Mouse (Mus musculus) R1 (cell line): Measurements from ENCODE around the gene Lbhd1.
A peak's percentile ranks its signal among the peaks of the same experiment; 100 is the strongest.
"Not testable (repeated sequence)": the region's sequence is repeated elsewhere in the genome, so short reads cannot be mapped to it uniquely, and the experiment has no call there.

ENCODE experiments used
- DNase-seq: peaks from one replicate; pipeline ENCODE4 v3.0.0-alpha.2; 2018; ENCODE audit warnings: low read depth, low spot score

Gene Lbhd1

GRCm38 (mm10) chr19:8871267-8872186 lies 12.0 kb upstream of the Lbhd1 start, which contains the start of gene Ubxn1:
Gene Ubxn1, plus strand, starts transcription at chr19:8871496.
- DNase-seq: peak; percentile 100

DNA sequence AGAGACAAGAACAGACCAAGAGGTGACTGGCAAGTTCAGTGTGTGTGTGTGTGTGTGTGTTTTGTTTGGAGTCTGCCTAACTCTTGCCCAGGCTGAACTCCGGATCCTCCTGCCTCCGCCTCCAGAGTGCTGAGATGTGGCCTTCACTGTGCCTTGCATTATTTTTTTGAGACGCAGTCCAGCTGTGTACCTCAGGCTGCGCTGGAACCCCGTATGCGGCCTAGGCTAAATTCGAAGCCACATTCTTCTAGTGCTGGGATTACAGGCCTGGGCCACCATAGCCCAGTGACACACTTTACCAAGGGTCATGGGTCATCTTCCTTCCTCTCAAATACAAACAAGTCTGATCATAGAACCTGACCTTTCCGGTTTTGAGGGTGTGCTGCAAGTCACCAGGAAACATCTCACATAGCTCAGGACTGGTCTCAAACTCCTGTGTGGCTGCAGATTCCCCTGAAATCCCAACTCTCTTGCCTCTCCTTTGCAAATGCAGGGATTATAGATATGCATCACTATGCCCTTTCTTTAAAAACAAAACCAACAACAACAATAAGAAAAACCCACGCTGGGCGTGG lies 11.2 kb upstream of the Lbhd1 start:
- peak; percentile 88 for DNase-seq

GRCm38 (mm10) chr19:8875031-8875430 lies 8.5 kb upstream of the Lbhd1 start:
- no peak for DNase-seq

- DNase-seq: peak; percentile 94
These were observed 3.1 kb upstream of the Lbhd1 start, which contains the start of gene Uqcc3 for GRCm38 (mm10) chr19:8880311-8881033. Gene Uqcc3, minus strand, starts transcription at chr19:8880923.

DNA sequence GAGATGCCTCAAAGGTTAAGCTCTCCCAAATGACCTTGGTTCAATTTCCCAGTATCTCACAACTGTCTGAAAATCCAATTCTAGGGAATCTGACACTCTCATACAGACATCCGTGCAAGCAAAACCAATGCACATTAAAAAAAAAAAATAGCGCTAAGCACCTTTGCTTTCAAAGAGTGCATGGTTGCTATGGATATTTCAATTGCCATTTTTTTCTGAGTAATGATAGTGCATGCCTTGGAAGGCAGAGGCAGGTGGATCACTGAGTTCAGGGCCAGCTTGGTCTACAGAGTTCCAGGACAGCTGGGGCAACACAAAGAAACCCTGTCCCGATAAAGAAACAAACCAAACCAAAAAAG lies 2.5 kb upstream of the Lbhd1 start:
- DNase-seq: no peak

DNA sequence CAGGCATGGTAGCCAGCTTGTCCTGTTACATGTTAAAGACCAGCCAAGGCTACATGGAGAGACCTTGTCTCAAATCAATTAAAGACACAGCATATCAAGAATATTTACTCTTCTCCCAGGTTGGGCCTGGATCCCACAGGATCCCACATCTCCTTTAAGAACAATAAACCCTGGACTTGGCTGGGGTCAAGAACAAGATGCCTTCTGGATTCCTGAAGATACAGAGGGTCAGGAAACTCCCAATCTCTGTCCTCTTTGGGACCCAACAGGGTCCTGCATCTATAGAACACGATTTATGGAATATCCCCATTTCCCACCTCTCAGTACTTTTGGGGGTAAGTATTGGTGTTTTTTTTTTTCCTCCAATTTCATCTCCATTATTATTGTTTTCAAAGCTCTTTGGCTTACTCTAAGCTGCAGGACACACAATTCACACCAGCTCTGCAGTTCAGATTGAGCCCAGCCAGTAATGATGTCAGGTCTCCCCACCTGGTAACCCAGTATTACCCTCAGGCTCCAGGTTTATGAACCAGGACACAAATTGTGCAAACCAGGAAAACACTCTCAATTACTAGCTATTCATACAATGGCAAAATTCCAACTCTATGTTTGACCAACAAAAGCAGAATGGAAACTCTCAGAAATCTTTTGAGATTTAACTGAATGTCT lies 3.5 kb downstream of the Lbhd1 start:
- DNase-seq: peak; percentile 63

DNA sequence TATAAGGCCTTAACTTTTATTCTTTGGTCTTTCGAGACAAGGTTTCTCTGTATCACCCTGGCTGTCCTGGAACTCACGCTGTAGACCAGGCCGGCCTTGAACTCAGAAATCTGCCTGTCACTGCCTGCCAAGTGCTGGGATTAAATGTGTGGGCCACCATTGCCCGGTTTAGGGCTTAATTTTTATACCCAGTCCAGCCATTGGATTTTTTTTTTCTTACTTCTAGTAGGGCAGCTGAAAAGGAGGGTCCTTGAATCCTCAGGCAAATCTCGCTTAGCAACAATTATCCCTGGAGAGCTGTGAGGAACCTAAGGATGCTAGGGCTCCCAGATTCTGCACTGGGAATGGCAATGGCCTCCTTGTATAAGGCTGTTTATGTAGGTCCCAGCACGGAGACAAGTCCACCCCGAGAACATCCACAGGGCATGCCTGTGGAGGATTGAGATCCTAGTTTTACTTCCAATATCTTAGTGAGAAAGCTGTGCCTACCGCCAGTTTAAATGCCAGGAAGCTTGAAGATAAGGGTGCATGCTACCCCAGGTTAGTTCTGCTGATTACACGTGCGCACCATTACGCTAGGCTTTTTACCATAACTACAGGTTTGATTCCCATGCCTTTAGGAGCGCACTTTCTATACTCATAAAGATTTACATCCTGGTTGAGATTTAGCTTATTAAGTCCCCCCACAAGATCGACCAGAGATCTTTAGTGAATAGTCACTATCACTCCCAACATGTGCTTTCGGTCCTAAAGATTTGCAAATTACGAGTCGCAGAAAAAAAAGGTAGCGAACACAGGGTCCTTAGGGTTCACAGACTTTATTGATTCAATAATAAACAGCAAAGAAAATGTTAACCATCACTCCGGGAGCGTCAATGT lies 4.3 kb downstream of the Lbhd1 start:
- peak; percentile 67 for DNase-seq

DNA sequence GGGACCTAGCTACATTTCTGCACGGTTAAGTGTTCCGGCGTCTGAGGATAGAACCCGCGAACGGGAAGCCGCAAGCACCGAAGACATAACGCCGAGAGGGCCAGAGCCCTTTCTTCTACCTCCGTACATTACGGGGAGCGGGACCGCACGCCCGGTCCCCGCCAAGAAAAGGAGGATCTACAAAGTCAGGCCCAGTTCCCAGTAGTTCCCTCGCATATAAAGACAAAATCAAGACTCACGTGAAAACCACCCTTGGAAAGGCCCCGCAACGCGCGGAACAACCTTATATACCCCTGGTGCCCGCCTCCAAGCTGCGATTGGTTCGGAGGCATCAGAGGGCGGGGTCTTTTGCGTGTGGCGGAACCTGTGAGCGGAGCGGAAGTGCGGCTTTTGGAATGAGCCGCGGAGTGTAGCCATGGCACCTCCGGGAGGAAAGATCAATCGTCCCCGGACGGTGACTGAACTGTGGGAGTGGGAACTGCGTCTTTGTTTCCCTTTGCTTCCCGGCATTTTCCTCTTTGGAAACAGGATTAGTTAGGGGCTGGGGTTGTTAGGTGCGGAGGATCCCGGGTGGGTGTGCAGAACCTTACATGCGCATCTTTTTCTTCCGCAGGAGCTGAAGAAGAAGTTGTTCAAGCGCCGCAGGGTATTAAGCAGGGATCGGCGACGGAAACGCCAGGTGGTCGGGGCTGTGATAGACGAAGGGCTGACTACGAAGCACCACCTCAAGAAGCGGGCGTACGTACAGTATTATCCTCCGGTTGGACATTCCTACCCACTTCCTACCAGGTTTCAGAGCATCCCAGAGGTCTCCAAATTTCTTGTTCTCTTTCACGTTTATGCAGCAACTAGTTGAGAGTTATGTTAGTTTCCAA lies 5.2 kb downstream of the Lbhd1 start, which contains the start of the genes 1810009A15Rik and Gm49416:
TSS of gene 1810009A15Rik (plus strand) at position 343 of the 875 bp plus-strand sequence.
TSS of gene Gm49416 (plus strand) at position 416 of the 875 bp plus-strand sequence.
- peak; percentile 99 for DNase-seq

DNA sequence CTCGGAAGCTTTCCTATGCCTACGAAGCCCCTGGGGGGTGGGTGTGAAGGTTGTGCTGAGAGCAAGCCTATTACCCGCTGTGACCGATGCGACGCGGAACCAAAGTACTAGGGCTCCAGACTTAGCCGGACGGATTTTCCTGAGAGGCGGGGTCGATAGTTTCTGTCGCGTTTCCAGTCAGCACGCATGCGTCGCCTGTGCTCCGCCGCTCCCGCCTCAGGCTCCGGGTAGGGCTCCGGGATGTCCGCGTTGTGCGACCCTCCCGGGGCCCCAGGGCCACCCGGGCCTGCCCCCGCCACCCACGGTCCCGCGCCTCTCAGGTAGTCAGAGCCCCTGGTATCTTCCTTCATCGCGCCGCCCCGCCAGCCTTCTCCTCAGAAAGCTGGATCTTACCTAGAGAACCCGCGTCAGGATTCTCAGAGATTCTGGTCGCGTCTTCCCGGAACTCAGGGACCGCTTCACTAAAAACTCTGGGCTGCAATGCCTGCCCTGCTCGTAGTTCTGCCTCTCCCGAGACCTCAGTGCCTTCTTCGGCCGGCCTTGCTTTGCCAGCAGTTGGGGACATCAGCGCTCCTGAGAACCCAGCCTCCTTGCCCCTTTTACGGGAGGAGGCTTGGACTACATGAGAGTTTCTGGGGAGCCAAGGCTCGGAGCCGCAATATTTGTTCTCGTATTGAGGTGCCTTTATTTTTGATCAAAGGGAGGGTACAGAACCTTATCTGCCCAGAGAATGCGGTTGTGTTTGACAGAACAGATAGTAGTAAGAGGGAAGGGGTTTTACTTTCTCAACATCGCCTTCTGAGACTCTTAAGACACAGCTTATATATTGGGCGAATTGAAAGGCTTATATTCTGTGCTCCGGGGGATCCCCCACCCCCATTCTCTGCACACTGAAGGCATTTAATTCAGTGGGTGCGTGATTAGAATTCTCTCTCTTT lies 9.6 kb downstream of the Lbhd1 start, which contains the start of gene Ints5:
TSS of gene Ints5 (plus strand) at position 177 of the 938 bp plus-strand sequence.
- DNase-seq: peak; percentile 94

DNA sequence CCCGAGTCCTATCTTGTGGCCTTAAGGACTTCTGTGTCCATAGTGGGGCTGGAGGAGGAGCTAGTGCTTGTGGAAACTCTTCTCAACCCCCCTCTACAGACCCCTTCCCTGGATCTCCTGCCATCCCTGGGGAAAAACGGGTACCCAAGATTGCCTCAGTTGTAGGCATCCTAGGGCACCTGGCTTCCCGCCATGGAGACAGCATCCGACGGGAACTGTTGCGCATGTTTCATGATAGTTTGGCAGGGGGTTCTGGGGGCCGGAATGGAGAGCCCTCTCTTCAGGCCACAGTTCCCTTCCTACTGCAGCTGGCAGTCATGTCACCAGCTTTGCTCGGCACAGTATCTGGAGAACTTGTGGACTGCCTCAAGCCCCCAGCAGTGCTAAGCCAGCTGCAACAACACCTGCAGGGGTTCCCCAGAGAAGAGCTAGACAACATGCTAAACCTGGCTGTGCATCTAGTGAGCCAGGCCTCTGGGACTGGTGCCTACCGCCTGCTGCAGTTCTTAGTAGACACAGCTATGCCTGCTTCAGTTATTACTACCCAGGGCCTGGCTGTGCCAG lies 11.9 kb downstream of the Lbhd1 start:
- no peak for DNase-seq

DNA sequence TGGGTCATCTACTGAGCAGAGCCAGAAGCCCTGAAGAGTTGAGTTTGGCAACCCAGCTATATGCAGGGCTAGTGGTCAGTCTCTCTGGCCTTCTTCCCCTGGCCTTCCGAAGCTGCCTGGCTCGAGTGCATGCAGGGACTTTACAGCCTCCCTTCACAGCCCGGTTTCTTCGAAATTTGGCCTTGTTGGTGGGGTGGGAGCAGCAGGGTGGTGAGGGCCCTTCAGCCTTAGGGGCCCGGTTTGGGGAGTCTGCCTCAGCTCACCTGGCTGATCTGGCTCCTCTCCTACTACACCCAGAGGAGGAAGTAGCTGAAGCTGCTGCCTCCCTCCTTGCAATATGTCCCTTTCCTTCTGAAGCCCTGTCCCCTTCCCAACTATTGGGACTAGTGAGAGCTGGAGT lies 12.7 kb downstream of the Lbhd1 start:
- not testable (repeated sequence) for DNase-seq

DNA sequence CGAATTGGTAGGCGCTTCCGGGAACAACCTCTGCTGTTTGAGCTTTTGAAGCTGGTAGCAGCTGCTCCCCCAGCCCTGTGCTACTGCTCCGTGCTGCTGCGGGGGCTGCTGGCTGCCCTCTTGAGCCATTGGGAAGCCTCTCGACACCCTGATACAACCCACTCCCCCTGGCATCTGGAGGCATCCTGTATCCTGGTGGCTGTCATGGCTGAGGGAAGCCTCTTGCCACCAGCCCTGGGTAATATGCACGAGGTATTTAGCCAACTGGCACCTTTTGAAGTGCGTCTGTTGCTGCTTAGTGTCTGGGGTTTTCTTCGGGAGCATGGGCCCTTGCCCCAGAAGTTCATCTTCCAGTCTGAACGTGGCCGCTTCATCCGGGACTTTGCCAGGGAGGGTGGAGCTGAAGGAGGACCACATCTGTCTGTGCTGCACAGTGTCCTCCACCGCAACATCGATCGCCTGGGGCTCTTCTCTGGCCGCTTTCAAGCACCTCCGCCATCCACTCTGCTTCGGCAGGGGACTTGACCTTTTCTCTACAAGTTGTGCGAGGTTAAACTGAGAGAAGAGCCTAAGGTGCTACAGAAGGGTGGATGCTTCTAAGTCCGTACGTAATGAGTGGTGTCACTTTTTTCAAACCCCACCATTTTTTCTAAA lies 13.8 kb downstream of the Lbhd1 start:
- DNase-seq: peak; percentile 82

DNA sequence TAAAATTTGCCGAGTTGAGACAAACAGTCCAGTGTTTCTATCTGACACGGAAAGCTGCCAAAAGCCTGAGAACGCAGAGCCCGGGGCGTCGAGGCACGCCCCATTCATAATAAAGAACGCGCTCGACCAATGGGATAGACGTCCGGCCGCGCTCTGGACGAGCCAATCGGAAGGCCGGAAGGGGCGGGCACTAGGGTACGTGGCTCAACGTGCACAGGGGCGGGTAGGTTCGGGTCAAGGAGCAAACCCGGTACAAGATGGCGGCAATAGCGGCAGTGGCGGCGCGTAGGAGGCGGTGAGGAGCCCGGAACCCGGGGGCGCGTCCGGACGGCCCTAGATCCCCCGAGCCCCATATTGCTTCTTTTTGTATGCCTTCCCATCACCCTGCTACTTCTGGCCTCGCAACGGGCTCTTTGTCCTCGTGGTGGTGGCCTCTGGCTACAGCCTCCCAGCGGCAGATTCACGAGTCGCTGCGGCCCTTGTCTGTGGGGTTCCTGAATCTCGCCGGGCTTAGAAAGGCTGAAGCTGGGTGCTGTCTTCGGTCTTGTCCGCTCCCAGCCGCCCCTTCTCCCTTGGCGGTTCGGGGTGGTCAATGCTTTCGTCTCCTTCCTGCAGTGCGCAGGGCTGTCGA lies 14.4 kb downstream of the Lbhd1 start, which contains the start of gene Ganab:
TSS of gene Ganab (plus strand) at position 207 of the 631 bp plus-strand sequence.
- peak; percentile 98 for DNase-seq

DNA sequence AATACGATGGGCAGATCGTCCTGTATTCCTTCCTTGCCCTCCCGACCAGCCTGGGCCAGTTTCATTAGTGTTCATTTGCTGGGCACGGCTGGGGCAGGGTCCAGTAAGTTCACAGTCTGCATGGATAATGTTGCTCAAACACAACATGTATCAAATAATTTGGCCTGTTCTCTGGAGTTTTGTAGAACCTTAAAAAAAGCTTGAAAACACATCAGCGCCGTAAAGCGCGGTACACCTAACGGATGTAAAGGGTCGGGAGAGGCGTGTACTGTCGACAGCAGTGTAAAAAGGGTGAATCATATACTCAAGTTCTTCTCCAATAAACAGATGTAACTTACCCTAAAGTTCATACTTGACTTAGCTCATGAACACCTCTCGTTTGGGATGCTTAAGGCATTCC lies 15.0 kb downstream of the Lbhd1 start:
- no peak for DNase-seq

- no peak for DNase-seq
These were observed 15.5 kb downstream of the Lbhd1 start for GRCm38 (mm10) chr19:8899079-8899478.

GRCm38 (mm10) chr19:8903412-8903811 lies 19.9 kb downstream of the Lbhd1 start:
- no peak for DNase-seq

GRCm38 (mm10) chr19:8908531-8908930 lies 25.0 kb downstream of the Lbhd1 start:
- DNase-seq: no peak
